Mouse (Mus musculus): ENCODE data around the gene Ttll5.

Gene Ttll5

DNA sequence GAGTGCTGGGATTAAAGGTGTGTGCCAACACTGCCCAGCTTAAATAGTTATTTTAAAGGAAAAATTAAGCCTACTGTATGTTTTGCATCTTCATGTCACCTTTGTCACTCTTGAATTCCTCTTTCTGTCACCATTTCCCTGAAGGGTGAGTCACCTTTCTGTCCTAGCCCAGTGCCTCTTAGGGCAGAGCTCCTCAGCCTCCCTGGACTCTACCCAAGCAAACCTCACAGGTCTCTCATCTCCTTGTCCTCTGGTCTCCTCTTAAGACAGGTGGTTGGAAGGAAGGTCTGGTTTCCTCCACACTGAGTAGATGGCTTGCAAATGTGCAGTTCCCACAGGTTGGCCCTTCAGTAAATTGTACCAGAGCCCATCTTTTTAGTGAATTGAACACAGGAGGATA lies 143.4 kb downstream of the Ttll5 start:
- DNase-seq (ENCODE audit: low read depth, low spot score): no peak

GRCm38 (mm10) chr12:85968409-85968808 lies 143.9 kb downstream of the Ttll5 start:
- DNase-seq (ENCODE audit: low read depth, low spot score): no peak

DNA sequence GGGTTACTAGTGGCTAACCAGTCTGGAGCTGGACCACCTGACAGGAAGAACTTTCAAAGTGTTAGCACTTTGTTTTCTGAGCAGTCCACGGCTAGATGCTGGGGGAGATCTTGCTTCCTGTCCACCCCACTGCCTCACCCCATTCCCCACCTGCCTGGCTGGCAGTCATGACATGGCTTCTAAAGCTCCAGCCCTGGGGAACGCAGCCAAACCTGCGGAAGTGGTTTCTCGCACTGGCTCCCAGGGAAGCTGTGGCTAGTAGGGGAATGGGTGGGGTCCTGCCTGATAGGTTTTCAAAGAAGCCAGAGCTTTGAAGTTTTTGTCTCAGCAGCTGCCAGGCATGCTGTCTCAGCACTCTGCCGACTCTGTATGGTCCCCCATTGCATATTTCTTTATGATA lies 145.1 kb downstream of the Ttll5 start:
- DNase-seq (ENCODE audit: low read depth, low spot score): no peak

GRCm38 (mm10) chr12:85970191-85970590 lies 145.7 kb downstream of the Ttll5 start:
- no peak for DNase-seq (ENCODE audit: low read depth, low spot score)

DNA sequence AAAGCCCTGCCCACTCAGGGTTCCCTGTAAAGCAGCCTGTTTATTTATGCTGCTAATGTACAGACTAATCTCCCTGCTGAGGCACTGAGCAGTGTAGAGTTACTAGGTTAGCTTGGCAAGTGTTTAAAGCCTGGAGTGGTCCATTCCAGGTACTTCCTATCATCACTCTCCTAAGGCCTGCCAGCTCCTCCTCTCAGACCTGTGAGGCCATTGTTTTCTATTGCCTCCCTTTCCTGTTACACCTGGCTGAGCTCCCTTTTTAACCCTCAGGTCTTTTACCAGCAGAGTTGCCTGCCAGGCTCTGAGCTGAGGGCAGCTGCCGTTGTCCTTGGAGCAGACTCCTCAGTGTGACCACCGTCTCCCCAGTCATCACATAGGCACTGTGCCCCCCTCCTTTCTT lies 146.3 kb downstream of the Ttll5 start:
- DNase-seq (ENCODE audit: low read depth, low spot score): no peak

- no peak for DNase-seq (ENCODE audit: low read depth, low spot score)
These were observed 147.2 kb downstream of the Ttll5 start for GRCm38 (mm10) chr12:85971655-85972054.

DNA sequence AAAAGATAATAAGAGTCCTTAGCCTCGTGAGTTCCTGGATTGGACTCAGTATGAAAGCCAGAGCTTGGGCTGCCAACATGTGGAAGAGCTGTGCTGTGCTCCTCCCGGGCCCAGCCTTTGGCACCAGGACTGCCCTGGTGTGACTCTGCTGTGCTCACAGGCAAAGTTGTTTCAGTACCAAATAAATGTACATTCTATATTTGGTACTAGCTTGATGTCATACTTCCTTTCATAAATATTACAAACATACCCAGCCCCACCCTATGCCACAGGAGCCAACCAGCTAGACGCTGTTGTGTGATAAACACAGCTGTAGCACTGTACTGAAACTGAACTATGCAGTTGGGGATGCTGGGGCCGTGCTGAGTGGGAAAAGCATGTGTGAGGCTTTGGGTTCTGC lies 149.1 kb downstream of the Ttll5 start:
- no peak for DNase-seq (ENCODE audit: low read depth, low spot score)

- DNase-seq (ENCODE audit: low read depth, low spot score): no peak
These were observed 149.6 kb downstream of the Ttll5 start for GRCm38 (mm10) chr12:85974030-85974429.

GRCm38 (mm10) chr12:85979996-85980395 lies 155.5 kb downstream of the Ttll5 start:
- DNase-seq (ENCODE audit: low read depth, low spot score): no peak

- no peak for DNase-seq (ENCODE audit: low read depth, low spot score)
These were observed 161.1 kb downstream of the Ttll5 start for GRCm38 (mm10) chr12:85985524-85985923.

- DNase-seq (ENCODE audit: low read depth, low spot score): no peak
These were observed 161.6 kb downstream of the Ttll5 start for GRCm38 (mm10) chr12:85986024-85986423.

- DNase-seq (ENCODE audit: low read depth, low spot score): no peak
These were observed 162.3 kb downstream of the Ttll5 start for GRCm38 (mm10) chr12:85986540-85987443.

GRCm38 (mm10) chr12:85987444-85987889 lies 163.0 kb downstream of the Ttll5 start:
- no peak for DNase-seq (ENCODE audit: low read depth, low spot score)

DNA sequence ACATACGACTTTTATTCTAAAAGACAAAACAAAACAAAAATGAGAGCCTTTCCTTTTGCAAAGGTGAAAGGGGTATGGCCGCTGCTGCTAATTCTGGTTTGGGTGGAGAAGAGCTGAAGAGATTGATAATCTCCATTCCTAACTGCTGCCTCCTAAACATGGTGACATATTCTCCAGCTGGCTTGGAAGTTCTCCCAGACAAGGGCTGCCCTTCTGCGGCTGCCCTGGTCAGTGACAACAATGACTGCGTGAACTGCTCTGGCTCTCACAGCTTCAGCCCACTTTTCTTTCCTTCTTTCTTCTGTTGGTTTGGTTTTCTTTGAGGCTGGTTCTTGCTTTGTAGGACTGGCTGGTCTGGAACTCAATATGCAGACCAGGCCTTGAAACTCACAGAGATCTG lies 163.7 kb downstream of the Ttll5 start:
- no peak for DNase-seq (ENCODE audit: low read depth, low spot score)

- DNase-seq (ENCODE audit: low read depth, low spot score): no peak
These were observed 164.4 kb downstream of the Ttll5 start for GRCm38 (mm10) chr12:85988818-85989377.

DNA sequence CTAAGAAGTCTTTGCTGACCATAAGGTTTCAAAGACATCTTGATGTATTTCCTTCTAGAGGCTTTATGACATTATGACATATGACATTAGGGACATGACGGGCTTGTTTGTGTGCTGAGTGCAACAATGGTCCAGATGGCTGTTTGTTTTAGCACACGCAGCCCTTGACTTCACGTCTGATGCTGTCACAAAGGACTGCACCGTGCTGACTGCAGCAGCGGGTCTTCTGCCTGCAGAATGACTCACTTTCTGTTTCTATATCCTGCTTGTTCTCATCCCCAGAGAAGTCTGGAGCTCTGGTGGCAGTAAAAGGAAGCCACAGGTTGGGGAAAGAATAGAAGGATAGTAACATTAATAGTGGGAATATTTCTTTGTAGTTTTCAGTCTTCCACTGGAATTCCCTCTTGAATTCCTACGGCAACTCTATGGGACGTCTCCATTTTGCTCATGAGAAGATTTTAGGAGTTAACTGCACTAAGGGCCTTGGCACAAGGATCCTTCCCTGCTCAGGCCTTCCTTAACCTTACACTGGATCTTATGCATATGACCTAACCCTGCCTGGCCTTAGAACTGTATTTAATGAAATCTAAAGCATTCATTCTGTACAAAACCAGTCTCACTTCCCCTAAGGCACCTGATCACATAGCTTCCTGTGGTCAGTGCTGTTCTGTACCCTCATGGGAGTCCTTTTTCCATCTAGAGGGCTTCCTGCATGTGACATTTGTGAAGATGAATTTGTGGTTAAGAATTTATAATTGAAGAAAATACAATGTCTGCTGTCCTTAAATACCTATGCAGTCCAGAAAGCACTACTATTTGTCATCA lies 167.8 kb downstream of the Ttll5 start:
- DNase-seq (ENCODE audit: low read depth, low spot score): no peak

- DNase-seq (ENCODE audit: low read depth, low spot score): no peak
These were observed 168.4 kb downstream of the Ttll5 start for GRCm38 (mm10) chr12:85992838-85993234.

DNA sequence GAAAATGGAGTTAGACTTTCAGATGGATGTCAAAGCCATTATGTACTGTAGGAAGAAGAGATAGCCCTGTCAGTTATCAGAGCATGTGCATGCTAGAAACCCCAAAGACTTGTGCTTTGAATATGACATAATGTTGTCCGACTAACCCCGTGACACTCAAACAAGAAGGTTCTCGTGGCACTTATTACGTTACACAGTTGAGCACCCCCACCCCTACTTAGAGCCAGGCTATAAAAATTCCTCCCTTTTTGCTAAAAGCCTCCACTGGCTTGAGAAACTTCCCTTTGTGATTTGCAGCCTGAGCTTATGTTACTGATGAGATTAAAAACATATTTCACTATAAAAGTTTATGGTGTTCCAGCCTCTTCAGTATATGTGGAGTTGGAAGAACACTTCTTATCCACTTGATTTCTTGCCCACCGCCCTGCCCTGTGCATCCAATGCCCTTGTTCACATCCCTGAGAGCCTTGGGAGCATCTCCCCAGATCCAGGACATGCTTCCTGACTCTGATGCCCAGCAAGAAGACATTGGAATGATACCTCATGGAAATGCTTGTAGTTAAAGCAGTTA lies 169.4 kb downstream of the Ttll5 start:
- DNase-seq (ENCODE audit: low read depth, low spot score): no peak

DNA sequence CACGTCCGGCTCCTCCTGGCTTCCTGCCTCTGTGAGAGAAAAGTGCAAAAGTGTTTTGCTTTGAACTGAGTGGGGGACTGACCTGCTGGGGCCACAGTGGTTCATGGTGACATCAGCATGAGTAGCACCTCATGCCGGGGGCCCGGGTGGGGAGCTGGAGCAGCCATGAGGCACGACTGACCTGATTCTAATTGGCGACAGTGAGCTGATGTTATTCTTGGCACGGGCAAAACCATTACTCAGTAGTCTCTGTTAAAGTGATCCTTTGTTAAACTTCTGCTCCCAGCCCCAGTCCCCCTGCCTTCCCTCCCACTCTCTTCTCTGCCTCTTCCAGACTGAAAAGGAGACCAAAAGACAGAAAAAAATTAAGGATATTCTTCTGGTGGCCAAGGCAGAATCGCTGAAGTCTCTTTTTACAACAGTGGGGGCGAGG lies 176.2 kb downstream of the Ttll5 start:
- DNase-seq (ENCODE audit: low read depth, low spot score): no peak

GRCm38 (mm10) chr12:86001120-86001655 lies 176.7 kb downstream of the Ttll5 start:
- no peak for DNase-seq (ENCODE audit: low read depth, low spot score)

DNA sequence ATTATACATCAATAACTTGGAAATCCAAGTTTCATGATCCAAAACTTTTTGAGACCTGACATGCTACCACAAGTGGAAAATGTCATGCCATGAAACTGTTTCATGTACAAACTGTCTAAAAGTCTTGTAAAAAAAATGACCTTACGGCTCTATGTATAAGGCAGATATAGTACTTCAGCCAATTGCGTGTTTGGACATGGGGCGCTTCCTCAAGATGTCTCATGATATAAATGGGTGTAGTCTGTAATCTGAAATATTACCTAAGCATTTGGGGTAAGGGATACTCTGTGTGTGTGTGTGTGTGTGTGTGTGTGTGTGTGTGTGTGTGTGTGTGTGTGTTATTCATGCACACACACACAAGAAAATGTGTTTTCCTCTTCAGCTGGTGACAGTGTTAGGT lies 180.2 kb downstream of the Ttll5 start:
- no peak for DNase-seq (ENCODE audit: low read depth, low spot score)

- DNase-seq (ENCODE audit: low read depth, low spot score): no peak
These were observed 182.9 kb downstream of the Ttll5 start for GRCm38 (mm10) chr12:86007377-86007776.
